Mouse (Mus musculus) WW6 (cell line): ENCODE measurements at regions not wholly inside any gene's neighbourhood (a gene's known extent, or its start where the extent isn't known, plus 50 kb on each side); places are given as distances from the start of the nearest gene placed in this dataset.
A peak's percentile ranks its signal among the peaks of the same experiment; 100 is the strongest.

Experiments
- DNase-seq: peaks from one replicate; pipeline ENCODE4 v3.0.0-alpha.2; 2013; ENCODE audit warnings: low read depth, low spot score

DNA sequence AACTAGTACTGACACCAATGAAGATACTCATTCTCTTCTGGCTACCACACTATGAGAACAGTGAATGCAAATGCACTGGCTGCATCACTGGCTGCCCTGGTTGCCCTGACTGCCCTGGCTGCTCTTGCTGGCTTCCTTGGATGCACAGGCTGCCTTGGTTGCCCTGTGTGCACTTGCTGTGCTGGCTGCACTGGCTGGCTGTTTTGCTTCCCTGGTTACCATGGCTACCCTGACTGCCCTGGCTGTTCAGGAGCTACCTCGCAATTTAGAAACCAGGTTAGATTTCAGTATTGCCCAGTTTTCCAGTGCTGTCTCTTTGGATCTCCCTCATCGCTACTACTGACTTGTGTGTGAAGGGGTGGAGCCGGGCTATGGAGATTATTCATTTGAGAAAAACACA, 175.7 kb downstream of the Fat4 start:
- no peak for DNase-seq

- DNase-seq: no peak
Measured at GRCm38 (mm10) chr3:39065457-39065856, 178.7 kb downstream of the Fat4 start.

DNA sequence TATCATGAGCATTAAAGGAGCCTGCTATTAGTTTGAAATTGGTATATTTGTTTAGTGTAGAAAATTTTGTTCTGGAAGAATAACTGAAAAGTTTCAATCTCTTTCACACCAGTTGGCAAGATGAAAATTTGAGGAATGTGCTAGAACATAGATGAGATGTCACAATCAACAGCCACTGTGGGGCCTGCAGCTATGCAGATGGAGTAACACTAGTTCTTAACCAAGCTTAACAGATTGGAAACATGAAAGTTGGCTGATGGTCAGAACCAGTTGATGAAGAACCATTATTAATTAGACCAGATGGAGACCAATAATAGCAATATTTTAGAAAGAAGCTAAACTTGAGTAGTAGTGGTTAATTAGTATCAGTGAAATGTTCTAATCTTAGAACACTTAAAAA, 182.3 kb downstream of the Fat4 start:
- no peak for DNase-seq

DNA sequence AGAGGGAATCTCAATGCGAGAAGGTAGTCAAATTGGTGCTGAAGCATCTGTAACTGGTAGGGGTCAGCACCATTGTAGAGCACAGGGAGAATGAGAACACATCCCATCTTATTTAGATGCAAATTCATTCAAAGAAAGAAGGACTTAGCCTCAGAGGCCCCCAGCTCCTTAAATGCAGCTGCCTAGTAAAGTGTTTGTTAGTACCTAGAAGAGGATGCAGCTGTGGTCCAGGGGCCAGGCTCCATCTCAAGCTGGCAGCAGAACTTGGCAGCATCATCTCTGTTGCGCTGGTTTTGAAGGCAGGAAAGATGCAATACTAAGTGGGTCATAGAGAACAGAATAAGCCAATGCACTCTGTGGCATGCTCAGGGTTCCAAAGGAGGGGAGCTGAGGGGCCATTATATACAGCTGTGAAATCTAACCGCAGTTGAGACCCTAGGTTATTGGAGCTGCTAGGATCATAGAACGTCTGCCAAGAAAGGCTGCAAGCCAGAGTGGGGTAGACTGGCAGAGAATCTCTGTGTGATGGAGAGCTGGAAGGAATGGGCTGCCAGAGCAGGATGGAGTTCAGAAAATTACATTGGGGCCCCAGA, 196.0 kb downstream of the Fat4 start:
- DNase-seq: no peak

DNA sequence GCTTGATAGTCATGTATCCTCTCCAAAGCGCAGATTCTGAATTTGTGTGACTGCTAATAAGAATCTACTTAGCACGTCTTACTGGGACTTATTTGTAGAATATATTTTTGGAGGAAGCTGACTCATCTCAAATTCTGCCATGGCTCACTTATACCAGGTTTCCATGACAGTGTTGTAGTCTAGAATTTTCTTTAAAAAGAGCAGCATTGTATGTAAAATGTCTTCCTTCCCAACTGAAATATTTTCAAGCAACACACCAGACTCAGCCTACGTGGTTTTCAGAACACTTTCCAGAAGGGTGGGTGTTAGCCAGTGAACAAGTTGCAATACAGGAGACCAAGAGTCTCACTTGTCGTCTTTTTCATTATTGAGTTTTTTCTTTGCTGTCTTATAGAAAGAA, 202.2 kb downstream of the Fat4 start:
- no peak for DNase-seq

DNA sequence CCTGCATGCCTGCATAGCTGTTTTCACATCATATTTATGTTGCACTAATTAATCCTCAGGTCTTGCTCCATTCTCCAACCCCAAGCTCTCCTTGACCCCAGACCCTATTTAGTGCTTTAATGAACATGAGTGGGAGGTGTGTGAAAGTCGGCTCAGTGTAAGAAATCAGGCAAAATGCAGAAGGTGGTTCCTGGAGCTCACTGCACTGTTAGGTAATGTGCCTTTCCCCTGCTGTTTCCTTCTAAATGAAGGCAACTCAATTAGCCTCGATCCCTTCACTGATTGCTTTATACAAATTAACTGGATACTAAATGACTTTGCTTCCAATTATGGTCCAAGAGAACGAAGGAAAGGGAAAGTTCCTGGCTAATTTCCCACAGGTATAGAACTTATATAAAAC, 215.6 kb downstream of the Fat4 start:
- DNase-seq: no peak

DNA sequence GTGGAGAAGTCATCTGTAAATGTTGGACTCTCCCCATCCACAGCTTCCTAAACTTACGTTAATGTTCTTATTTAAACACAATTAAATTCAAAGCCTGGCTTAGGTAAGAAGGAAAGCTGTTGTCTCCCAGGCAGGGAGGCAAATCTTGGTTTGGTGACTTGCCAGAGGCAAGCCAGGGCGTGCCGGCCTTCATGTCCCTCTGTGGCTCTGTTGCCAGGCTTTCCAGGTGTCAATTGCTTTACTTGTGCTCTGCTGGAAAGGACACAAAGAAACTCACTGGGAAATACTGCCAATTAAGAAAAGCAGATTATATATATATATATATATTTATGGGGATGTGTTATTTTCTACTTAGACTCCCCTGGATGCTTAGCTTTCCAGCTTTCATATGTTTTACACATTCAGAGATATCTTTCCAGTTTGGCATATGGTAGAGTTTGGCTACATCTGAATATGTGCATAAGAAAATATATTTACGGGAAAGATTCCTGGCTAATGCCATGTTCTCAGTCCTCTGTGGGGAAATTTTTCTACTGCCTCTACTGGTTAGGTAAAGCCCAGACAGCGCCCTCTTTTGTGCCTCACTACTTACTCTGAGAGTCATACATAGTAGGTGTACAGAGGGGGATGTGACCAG, 223.1 kb downstream of the Fat4 start:
- no peak for DNase-seq

GRCm38 (mm10) chr3:39114056-39114455, 227.3 kb downstream of the Fat4 start:
- DNase-seq: no peak

GRCm38 (mm10) chr3:39114826-39115225, 228.1 kb downstream of the Fat4 start:
- DNase-seq: no peak

DNA sequence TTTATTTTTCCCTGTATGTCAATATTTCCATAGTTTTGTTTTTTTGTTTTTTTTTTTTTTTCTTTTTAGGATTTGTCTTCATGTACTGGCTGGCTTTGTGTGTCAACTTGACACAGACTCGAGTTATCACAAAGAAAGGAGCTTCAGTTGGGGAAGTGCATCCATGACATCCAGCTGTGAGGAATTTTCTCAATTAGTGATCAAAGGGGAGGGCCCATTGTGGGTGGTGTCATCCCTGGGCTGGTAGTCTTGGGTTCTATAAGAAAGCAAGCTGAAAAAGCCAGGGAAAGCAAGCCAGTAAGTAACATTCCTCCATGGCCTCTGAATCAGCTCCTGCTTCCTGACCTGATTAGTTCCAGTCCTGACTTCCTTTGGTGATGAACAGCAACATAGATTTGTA, 228.7 kb downstream of the Fat4 start:
- DNase-seq: no peak

- DNase-seq: no peak
Measured at GRCm38 (mm10) chr3:39122250-39122649, 235.5 kb downstream of the Fat4 start.

GRCm38 (mm10) chr3:39130532-39130931, 243.8 kb downstream of the Fat4 start:
- DNase-seq: no peak

- DNase-seq: no peak
Measured at GRCm38 (mm10) chr3:39165006-39165667, 278.4 kb downstream of the Fat4 start.

- DNase-seq: no peak
Measured at GRCm38 (mm10) chr3:39182646-39183045, 295.9 kb downstream of the Fat4 start.

DNA sequence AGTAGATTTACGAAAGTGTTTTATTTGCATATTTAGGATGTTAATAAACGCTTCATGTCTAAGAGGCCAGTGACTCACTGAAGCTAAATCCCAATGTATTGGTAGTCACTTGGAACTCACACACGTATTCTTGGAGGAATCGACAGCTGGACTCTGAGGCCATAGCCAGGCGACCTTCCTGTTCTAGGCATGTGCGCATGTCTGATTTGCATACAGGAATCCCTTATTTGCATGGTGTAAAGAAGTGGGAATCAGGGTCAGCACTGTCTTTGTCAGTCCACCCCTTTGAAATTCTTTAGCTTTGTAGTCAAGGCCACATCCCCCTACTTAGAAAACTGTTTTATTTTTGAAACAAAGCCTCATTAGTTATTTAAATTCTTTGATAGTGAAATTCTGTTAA, 308.4 kb downstream of the Fat4 start:
- DNase-seq: no peak

GRCm38 (mm10) chr3:39202662-39203061, 315.9 kb downstream of the Fat4 start:
- no peak for DNase-seq

DNA sequence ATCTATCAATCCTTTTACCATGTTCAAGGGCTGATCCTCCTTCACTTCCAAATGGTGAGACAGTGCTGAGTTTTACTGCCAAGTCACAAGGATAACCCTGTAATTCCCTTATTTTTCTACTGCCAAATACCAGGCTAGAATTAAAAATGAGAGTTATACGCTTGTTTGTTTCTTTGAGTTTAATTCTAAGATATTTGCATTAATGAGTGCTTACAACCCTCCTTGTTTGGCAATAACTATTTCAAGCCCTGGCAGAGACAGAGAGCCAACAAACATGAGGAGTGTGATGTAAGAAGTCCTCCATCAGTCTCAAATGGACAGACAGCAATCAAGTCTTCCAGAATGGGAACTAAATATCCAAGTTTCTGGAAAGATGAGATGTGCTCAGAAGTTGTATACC, 321.9 kb downstream of the Fat4 start:
- DNase-seq: no peak

DNA sequence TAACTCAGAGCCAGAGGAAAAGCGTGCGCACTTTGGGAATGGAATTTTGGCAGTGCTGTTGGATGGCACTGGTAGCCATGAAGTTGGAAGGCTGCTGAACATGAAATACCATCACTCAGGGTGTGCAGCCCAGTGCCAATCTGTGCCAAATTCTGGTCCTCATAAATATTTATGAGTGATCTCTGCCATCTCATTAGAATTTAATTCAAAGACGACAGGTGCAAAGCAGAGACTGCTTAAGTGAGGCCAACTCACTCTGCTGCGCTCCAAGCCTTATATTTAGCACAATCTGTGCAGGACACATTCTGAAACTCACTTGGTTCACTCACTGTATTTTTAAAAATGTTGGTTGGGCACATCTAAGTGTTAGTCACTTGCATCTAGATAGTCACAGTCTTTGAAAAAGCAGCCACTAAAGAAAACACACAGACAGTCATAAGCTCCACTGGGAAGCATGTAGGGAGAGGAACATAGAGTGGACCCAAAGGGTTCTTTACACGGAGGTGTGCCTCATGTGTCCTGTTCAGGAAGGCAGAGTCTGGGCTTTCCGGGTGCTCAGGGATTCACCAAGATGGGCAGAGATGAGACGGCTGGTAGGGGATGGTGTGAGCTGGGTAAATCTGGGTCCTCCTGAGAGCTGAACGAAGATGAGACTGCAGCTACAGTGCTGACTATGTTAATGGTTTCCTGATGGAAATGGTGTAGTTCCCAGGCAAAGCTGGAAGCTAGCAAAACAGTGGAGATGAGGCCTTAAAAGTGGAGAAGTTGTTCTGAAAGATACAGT, 322.8 kb downstream of the Fat4 start:
- DNase-seq: no peak

DNA sequence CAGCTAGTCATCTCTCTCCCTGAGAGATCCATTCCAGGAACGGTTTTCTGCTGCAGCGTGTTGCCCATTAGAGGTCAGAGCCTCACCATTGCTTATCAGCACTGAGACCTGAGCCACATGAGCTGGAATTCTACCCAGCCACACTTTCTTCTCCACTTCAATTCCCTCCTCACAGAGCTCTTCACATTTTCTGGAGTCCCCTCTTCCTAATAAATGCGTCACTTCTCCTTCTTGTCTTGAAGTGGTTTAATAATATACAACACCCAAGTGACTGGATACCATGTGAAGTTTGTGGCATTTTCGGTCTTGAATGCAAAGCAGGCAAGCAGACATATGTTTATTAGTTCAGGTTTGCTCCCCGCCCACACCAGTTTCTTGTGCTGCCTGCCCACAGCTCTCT, 324.9 kb downstream of the Fat4 start:
- DNase-seq: no peak

DNA sequence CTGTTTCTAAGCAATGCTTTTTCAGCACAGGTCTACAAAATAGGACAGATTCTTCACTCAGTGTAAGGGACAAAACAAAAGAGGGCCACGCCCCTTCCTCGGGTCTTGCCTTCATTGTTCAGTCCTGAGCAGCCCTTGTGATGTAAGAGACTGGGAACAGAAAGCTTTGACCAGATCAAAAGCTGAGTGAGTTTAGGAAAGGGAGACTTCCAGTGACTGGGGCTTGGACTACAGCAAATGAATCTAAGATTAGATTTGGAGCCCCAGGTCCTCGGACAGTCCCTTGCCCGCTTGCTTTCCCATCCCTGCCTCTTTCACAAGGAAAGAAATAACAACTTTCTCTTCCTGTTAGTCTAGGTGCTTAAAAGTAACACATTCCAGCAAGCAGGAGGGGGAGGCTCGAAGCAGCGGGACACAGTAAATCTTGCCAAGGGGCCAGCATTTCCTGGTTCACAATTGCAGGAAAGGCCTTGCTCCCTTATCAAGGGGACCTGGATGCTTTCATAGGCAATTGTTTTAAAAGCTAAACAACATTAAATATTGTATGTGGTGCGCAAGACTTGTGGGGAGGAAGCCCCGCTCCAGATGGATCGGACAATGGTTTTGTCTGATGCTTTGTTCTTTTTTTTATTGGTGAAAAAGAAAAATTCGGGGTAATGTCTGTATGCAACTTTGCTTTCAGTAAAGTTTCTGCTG, 333.4 kb downstream of the Fat4 start:
- DNase-seq: peak; percentile 53

DNA sequence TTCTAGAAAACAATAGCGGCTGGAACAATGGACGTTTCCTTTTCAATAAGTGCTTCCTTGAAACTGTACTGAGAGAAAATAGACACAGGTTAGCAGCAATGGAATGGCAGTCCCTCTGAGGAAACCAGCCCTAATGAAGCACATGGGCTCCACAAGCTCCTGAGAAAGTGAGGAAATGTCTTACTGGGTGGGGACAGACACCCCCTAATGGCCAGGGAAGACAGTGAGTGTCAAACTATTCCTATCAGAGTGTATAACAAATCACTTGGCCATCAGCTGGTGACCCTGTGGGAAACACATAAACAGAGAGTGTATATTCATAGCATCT, 333.9 kb downstream of the Fat4 start:
- DNase-seq: no peak

GRCm38 (mm10) chr3:39222059-39222458, 335.3 kb downstream of the Fat4 start:
- no peak for DNase-seq
